Mouse (Mus musculus): ENCODE results near the gene Dock11. TPM values are rescaled to one million over a fixed set of nuclear protein-coding genes. Genes with fewer than 3 reads are reported as not detected.

Gene Dock11
- polyA plus RNA-seq, 1 experiment from 2014 or later = 2.3 TPM

GRCm38 (mm10) chrX:35997793-35998419 is 109.3 kb downstream of the Dock11 start:
- ATAC-seq = no peak
- Histone ChIP-seq H3K4me3 (ENCODE audit: low read depth, low read length) (no peak overlapping the region), H3K27ac (ENCODE audit: low read length) (no peak overlapping the region), H3K4me2 (replicated peaks; ENCODE audit: low read depth, low read length) (no peak overlapping the region), H3K36me3 (ENCODE audit: insufficient read depth, low read length) (no peaks in the 10 kb centered on the region), H3K9ac (replicated peaks; ENCODE audit: low read depth) (no peak overlapping the region), H3K9me3 (ENCODE audit: low read length) (no peaks in the 10 kb centered on the region), H3K4me1 (ENCODE audit: insufficient read depth, low read depth, low read length) (no peaks in the 10 kb centered on the region), H3K27me3 (replicated peaks; ENCODE audit: insufficient read depth, low read length) (no peaks in the 10 kb centered on the region)
- 71% methylated on average over 5 of the region's 5 CpGs for WGBS
- TF ChIP-seq CTCF (IDR thresholded peaks at IDR 0.05) (no peak), EP300 (IDR thresholded peaks at IDR 0.05) (no peak)
- no peak for DNase-seq (ENCODE audit: low spot score)

DNA sequence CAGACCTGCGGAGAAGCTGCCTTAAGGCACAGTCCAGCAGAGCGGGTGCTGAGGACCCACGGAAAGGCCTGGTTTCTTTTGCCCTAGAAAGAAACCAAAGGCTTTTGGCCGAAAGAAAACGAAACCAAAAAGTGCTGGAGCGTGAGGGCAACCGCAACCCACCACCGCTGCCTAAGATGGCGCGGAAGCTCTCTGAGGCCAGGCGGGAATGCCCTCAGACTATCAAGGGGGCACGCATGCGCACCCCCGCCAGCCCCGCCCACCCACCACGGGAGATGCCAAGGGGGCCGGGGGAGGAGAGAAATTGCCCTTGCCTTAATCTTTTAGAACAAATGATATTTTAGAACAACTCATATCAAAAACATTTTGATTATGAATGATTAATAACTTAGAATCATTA is 137.0 kb downstream of the Dock11 start:
- H3K4me3 ChIP-seq (ENCODE audit: low read depth, low read length) = no peak overlapping the region
- no peaks in the 10 kb centered on the region for H3K9me3 ChIP-seq (ENCODE audit: low read length)
- no peak overlapping the region for H3K4me2 ChIP-seq (replicated peaks; ENCODE audit: low read depth, low read length)
- no peak for DNase-seq (ENCODE audit: low spot score)
- no peaks in the 10 kb centered on the region for H3K36me3 ChIP-seq (ENCODE audit: insufficient read depth, low read length)
- ATAC-seq = no peak
- no peaks in the 10 kb centered on the region for H3K27me3 ChIP-seq (replicated peaks; ENCODE audit: insufficient read depth, low read length)
- 82% methylated on average over 16 of the region's 17 CpGs for WGBS
- no peak overlapping the region for H3K27ac ChIP-seq (ENCODE audit: low read length)
- TF ChIP-seq EP300 (IDR thresholded peaks at IDR 0.05) (no peak), CTCF (IDR thresholded peaks at IDR 0.05) (no peak)
- H3K4me1 ChIP-seq (ENCODE audit: insufficient read depth, low read depth, low read length) = no peaks in the 10 kb centered on the region
- H3K9ac ChIP-seq (replicated peaks; ENCODE audit: low read depth) = no peak overlapping the region

DNA sequence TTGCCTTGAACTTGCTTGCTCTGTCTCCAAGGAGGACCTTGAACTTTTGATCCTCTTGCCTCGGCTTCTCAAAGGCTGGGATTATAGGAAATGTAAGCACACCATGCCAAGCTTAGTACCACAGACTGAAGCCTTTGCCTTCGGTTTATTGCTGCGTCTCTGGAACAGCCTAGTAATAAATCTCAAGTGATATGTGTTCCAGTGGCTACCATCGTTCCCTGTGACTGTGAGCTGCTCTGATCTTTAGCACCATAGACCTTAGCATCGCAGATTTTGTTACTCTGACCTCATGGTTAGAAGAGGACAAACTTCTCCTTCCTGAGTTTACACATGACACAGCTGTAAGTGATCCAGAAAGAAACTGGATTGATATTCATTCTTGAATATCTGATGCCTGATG is 142.5 kb downstream of the Dock11 start:
- Histone ChIP-seq H3K27ac (ENCODE audit: low read length) (no peak overlapping the region), H3K36me3 (ENCODE audit: insufficient read depth, low read length) (no peaks in the 10 kb centered on the region), H3K9me3 (ENCODE audit: low read length) (no peaks in the 10 kb centered on the region), H3K4me3 (ENCODE audit: low read depth, low read length) (no peak overlapping the region), H3K27me3 (replicated peaks; ENCODE audit: insufficient read depth, low read length) (no peaks in the 10 kb centered on the region), H3K9ac (replicated peaks; ENCODE audit: low read depth) (no peak overlapping the region), H3K4me2 (replicated peaks; ENCODE audit: low read depth, low read length) (no peak overlapping the region), H3K4me1 (ENCODE audit: insufficient read depth, low read depth, low read length) (no peaks in the 10 kb centered on the region)
- TF ChIP-seq EP300 (IDR thresholded peaks at IDR 0.05) (no peak), CTCF (IDR thresholded peaks at IDR 0.05) (no peak)
- DNase-seq (ENCODE audit: low spot score) = no peak
- no peak for ATAC-seq
- WGBS = 58% methylated on average over 5 of the region's 5 CpGs

- TF ChIP-seq EP300 (IDR thresholded peaks at IDR 0.05) (no peak), CTCF (IDR thresholded peaks at IDR 0.05) (no peak)
- WGBS = 84% methylated on average over 8 of the region's 8 CpGs
- Histone ChIP-seq H3K4me3 (ENCODE audit: low read depth, low read length) (no peak overlapping the region), H3K4me2 (replicated peaks; ENCODE audit: low read depth, low read length) (no peak overlapping the region), H3K27ac (ENCODE audit: low read length) (no peak overlapping the region), H3K4me1 (ENCODE audit: insufficient read depth, low read depth, low read length) (no peaks in the 10 kb centered on the region), H3K36me3 (ENCODE audit: insufficient read depth, low read length) (no peaks in the 10 kb centered on the region), H3K9me3 (ENCODE audit: low read length) (no peaks in the 10 kb centered on the region), H3K9ac (replicated peaks; ENCODE audit: low read depth) (no peak overlapping the region), H3K27me3 (replicated peaks; ENCODE audit: insufficient read depth, low read length) (no peaks in the 10 kb centered on the region)
- ATAC-seq (no peak), DNase-seq (ENCODE audit: low spot score) (no peak)
Observed at GRCm38 (mm10) chrX:36034045-36034444, 145.4 kb downstream of the Dock11 start.

DNA sequence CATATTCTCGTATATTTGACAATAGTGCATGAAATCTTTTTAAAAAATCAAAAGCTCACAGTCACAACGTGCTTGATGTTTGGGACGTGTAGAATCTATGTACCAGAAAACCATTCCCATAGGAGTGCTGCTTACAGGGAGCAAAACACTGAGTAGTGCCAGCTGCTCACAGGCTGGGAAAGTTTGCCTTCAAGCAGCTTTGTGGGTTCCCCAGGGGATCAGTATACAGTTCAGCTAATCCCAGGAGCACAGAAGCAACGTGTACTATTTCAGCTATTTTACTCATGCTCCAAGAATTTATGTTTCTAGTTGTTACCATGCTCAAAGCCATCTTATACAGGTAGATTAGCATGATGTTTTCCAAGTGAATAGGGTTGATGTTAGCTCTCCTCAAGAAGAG is 157.1 kb downstream of the Dock11 start:
- Histone ChIP-seq H3K27me3 (replicated peaks; ENCODE audit: insufficient read depth, low read length) (no peaks in the 10 kb centered on the region), H3K4me1 (ENCODE audit: insufficient read depth, low read depth, low read length) (no peaks in the 10 kb centered on the region), H3K9ac (replicated peaks; ENCODE audit: low read depth) (no peak overlapping the region), H3K9me3 (ENCODE audit: low read length) (no peaks in the 10 kb centered on the region), H3K36me3 (ENCODE audit: insufficient read depth, low read length) (no peaks in the 10 kb centered on the region), H3K27ac (ENCODE audit: low read length) (no peak overlapping the region), H3K4me2 (replicated peaks; ENCODE audit: low read depth, low read length) (no peak overlapping the region), H3K4me3 (ENCODE audit: low read depth, low read length) (no peak overlapping the region)
- no peak for ATAC-seq
- no peak for DNase-seq (ENCODE audit: low spot score)
- 65% methylated on average over 4 of the region's 4 CpGs for WGBS
- TF ChIP-seq CTCF (IDR thresholded peaks at IDR 0.05) (no peak), EP300 (IDR thresholded peaks at IDR 0.05) (no peak)

- DNase-seq (ENCODE audit: low spot score) (peak; percentile 55), ATAC-seq (no peak)
- TF ChIP-seq CTCF (IDR thresholded peaks at IDR 0.05) (no peak), EP300 (IDR thresholded peaks at IDR 0.05) (no peak)
- Histone ChIP-seq H3K4me1 (ENCODE audit: insufficient read depth, low read depth, low read length) (no peaks in the 10 kb centered on the region), H3K27me3 (replicated peaks; ENCODE audit: insufficient read depth, low read length) (no peaks in the 10 kb centered on the region), H3K27ac (ENCODE audit: low read length) (no peak overlapping the region), H3K4me2 (replicated peaks; ENCODE audit: low read depth, low read length) (no peak overlapping the region), H3K4me3 (ENCODE audit: low read depth, low read length) (no peak overlapping the region), H3K36me3 (ENCODE audit: insufficient read depth, low read length) (no peaks in the 10 kb centered on the region), H3K9me3 (ENCODE audit: low read length) (no peaks in the 10 kb centered on the region), H3K9ac (replicated peaks; ENCODE audit: low read depth) (no peak overlapping the region)
- 18% methylated on average over 1 of the region's 1 CpGs for WGBS
Observed at GRCm38 (mm10) chrX:36047451-36047850, 158.8 kb downstream of the Dock11 start.

- TF ChIP-seq CTCF (IDR thresholded peaks at IDR 0.05) = no peak
- TF ChIP-seq EP300 (IDR thresholded peaks at IDR 0.05) = no peak
- Histone ChIP-seq H3K27me3 (replicated peaks; ENCODE audit: insufficient read depth, low read length) (no peaks in the 10 kb centered on the region), H3K27ac (ENCODE audit: low read length) (no peak overlapping the region), H3K9me3 (ENCODE audit: low read length) (no peaks in the 10 kb centered on the region), H3K36me3 (ENCODE audit: insufficient read depth, low read length) (no peaks in the 10 kb centered on the region), H3K4me1 (ENCODE audit: insufficient read depth, low read depth, low read length) (no peaks in the 10 kb centered on the region), H3K9ac (replicated peaks; ENCODE audit: low read depth) (no peak overlapping the region), H3K4me3 (ENCODE audit: low read depth, low read length) (no peak overlapping the region), H3K4me2 (replicated peaks; ENCODE audit: low read depth, low read length) (no peak overlapping the region)
- no peak for ATAC-seq
- no peak for DNase-seq (ENCODE audit: low spot score)
Observed at GRCm38 (mm10) chrX:36050312-36050711, 161.7 kb downstream of the Dock11 start.

Data from lung, postnatal 0 days (tissue).